Mouse (Mus musculus) heart, embryonic 10.5 days (tissue): ENCODE data around the gene Akap1. TPM values are rescaled to one million over a fixed set of nuclear protein-coding genes. Genes with fewer than 3 reads are reported as not detected.
"Not testable (repeated sequence)": the region's sequence is repeated elsewhere in the genome, so short reads cannot be mapped to it uniquely, and the experiment has no call there.

Experiments
- DNase-seq: peaks from one replicate; pipeline ENCODE4 v3.0.0-alpha.2; 2017; ENCODE audit warnings: low spot score
- H3K27ac ChIP-seq: fragments of 300-500 bp; sonication (generic); 2 replicates; pipeline ENCODE4 v1.5.1; 2016; ENCODE audit warnings: mild to moderate bottlenecking
- H3K27me3 ChIP-seq: fragments of 300-500 bp; sonication (generic); 2 replicates; pipeline ENCODE4 v1.6.1; 2016; ENCODE audit warnings: mild to moderate bottlenecking; ENCODE audit not compliant: poor library complexity, insufficient read depth, severe bottlenecking
- H3K36me3 ChIP-seq: fragments of 300-500 bp; sonication (generic); 2 replicates; pipeline ENCODE4 v1.6.1; 2016; ENCODE audit warnings: mild to moderate bottlenecking, moderate library complexity
- H3K4me1 ChIP-seq: fragments of 300-500 bp; sonication (generic); 2 replicates; pipeline ENCODE4 v1.6.1; 2016; ENCODE audit warnings: mild to moderate bottlenecking
- H3K4me3 ChIP-seq: fragments of 300-500 bp; sonication (generic); 2 replicates; pipeline ENCODE4 v1.5.1; 2016; ENCODE audit warnings: mild to moderate bottlenecking, moderate library complexity
- H3K9me3 ChIP-seq: fragments of 300-500 bp; sonication (generic); 2 replicates; pipeline ENCODE4 v1.6.1; 2016; ENCODE audit warnings: mild to moderate bottlenecking, moderate library complexity
- WGBS: fragments of 180-500 bp; shearing (Covaris S2); methylation state at CpG from one replicate; pipeline ENCODE4 v1.1.7; 2016; 5-methylcytosine and 5-hydroxymethylcytosine counted together
- polyA plus RNA-seq: library from polyadenylated mRNA; unstranded; fragments of >200 nt; fragmentation: Nextera tagmentation; extraction: Ambion mirVana; gene quantifications from 2 replicates; pipeline ENCODE4 v1.2.1, GENCODE M21; 2016

The Akap1 gene
- polyA plus RNA-seq, 1 experiment from 2014 or later: 26.6 TPM

GRCm38 (mm10) chr11:88895235-88895634 is 30.8 kb upstream of the Akap1 start:
- not testable (repeated sequence) for H3K9me3 ChIP-seq, H3K27ac ChIP-seq, H3K4me1 ChIP-seq, DNase-seq, H3K4me3 ChIP-seq, H3K27me3 ChIP-seq, H3K36me3 ChIP-seq
- 51% methylated on average over 16 of the region's 20 CpGs for WGBS

GRCm38 (mm10) chr11:88894279-88894678 is 29.9 kb upstream of the Akap1 start:
- not testable (repeated sequence) for H3K4me3 ChIP-seq, H3K27ac ChIP-seq, H3K4me1 ChIP-seq, H3K27me3 ChIP-seq, DNase-seq, H3K9me3 ChIP-seq, H3K36me3 ChIP-seq
- 89% methylated on average over 11 of the region's 14 CpGs for WGBS

- not testable (repeated sequence) for H3K4me3 ChIP-seq, DNase-seq, H3K4me1 ChIP-seq, H3K36me3 ChIP-seq, H3K27ac ChIP-seq, H3K27me3 ChIP-seq, H3K9me3 ChIP-seq
- 83% methylated on average over 3 of the region's 8 CpGs for WGBS
Observed at GRCm38 (mm10) chr11:88893501-88893900, 29.1 kb upstream of the Akap1 start.

DNA sequence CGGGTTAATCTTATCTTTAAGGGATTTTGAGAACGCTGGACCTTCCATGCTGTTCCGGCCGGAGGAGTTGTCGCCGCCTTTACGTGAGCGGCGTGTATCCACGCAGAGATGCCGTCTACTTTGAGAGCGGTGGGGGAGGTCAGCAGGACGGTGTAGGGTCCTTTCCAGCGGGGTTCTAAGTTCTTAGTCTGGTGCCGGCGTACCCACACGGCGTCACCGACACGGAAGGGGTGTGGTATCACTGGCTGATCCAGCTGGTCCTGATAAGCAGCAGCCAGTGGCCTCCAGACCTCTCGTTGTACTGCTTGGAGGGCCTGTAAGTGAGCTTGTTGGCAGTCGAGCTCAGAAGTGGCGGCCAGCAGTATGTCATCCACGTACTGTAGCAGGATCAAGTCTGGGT is 28.4 kb upstream of the Akap1 start:
- 85% methylated on average over 22 of the region's 24 CpGs for WGBS
- not testable (repeated sequence) for H3K4me1 ChIP-seq, H3K36me3 ChIP-seq, H3K4me3 ChIP-seq, H3K9me3 ChIP-seq, H3K27ac ChIP-seq, H3K27me3 ChIP-seq, DNase-seq

DNA sequence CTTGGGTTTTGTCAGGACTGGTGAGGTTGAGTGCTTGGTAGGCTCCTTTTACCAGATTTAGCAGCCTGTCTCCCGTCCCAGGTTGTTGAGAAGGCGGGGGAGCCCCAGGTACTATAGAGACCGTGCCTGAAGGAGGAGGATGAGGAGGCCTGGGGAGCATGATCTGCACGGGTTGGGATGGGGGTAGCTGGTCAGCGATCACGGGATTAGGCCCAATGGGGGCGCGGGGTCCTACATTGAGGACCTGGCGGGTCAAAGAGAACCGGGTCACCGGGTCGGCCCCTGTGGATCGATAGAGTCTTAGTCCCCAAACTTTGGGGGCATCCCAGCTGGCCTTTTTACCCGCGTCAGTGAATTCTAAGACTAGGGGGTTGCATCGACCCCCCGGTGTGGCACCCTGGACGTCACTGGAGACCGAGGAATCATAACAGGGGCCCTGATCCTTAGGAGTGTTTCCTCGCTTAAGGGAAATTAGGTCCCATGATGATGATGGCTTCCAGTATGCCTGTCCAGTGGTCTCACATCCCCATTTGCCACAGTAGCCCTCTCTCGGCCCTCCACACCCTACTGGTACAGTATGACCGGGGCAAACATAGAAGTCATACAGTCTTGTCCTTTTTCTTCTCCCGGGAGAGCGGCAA is 27.7 kb upstream of the Akap1 start:
- not testable (repeated sequence) for H3K4me1 ChIP-seq, H3K27me3 ChIP-seq, H3K27ac ChIP-seq, H3K9me3 ChIP-seq, H3K36me3 ChIP-seq, H3K4me3 ChIP-seq, DNase-seq
- WGBS: 92% methylated on average over 18 of the region's 24 CpGs

- not testable (repeated sequence) for H3K9me3 ChIP-seq, H3K27me3 ChIP-seq, H3K4me1 ChIP-seq, DNase-seq, H3K36me3 ChIP-seq, H3K4me3 ChIP-seq, H3K27ac ChIP-seq
- WGBS: 94% methylated on average over 9 of the region's 12 CpGs
Observed at GRCm38 (mm10) chr11:88891446-88891845, 27.1 kb upstream of the Akap1 start.

GRCm38 (mm10) chr11:88890904-88891303 is 26.5 kb upstream of the Akap1 start:
- not testable (repeated sequence) for H3K4me3 ChIP-seq, H3K4me1 ChIP-seq, H3K36me3 ChIP-seq, DNase-seq, H3K27me3 ChIP-seq, H3K9me3 ChIP-seq, H3K27ac ChIP-seq
- 85% methylated on average over 8 of the region's 11 CpGs for WGBS

GRCm38 (mm10) chr11:88888996-88889395 is 24.6 kb upstream of the Akap1 start:
- H3K4me1 ChIP-seq: no peaks in the 10 kb centered on the region
- no peaks in the 10 kb centered on the region for H3K36me3 ChIP-seq
- 84% methylated on average over 2 of the region's 2 CpGs for WGBS
- H3K9me3 ChIP-seq: no peaks in the 10 kb centered on the region
- no peak overlapping the region for H3K27ac ChIP-seq
- no peaks in the 10 kb centered on the region for H3K27me3 ChIP-seq
- H3K4me3 ChIP-seq: no peak overlapping the region
- DNase-seq: no peak

GRCm38 (mm10) chr11:88884376-88885065 is 20.1 kb upstream of the Akap1 start:
- no peaks in the 10 kb centered on the region for H3K9me3 ChIP-seq
- no peak overlapping the region for H3K27ac ChIP-seq
- no peaks in the 10 kb centered on the region for H3K27me3 ChIP-seq
- no peak for DNase-seq
- no peaks in the 10 kb centered on the region for H3K4me1 ChIP-seq
- WGBS: 63% methylated on average over 8 of the region's 8 CpGs
- no peak overlapping the region for H3K4me3 ChIP-seq
- H3K36me3 ChIP-seq: no peaks in the 10 kb centered on the region

- 89% methylated on average over 12 of the region's 12 CpGs for WGBS
- DNase-seq: no peak
- H3K36me3 ChIP-seq: no peaks in the 10 kb centered on the region
- no peak overlapping the region for H3K27ac ChIP-seq
- H3K9me3 ChIP-seq: no peaks in the 10 kb centered on the region
- H3K4me1 ChIP-seq: peaks cover 6% of the 10 kb centered on the region; the same call in 1 of the 2 replicates
- H3K27me3 ChIP-seq: peaks cover 17% of the 10 kb centered on the region
- no peak overlapping the region for H3K4me3 ChIP-seq
Observed at GRCm38 (mm10) chr11:88878011-88878410, 13.6 kb upstream of the Akap1 start.

GRCm38 (mm10) chr11:88873667-88874030 is 9.3 kb upstream of the Akap1 start:
- no peak for DNase-seq
- Histone ChIP-seq H3K4me1 (peaks cover 7% of the 10 kb centered on the region; the same call in 1 of the 2 replicates), H3K27ac (peak overlapping the region; percentile 67; the same call in 1 of the 2 replicates), H3K36me3 (no peaks in the 10 kb centered on the region), H3K27me3 (peaks cover 50% of the 10 kb centered on the region), H3K9me3 (no peaks in the 10 kb centered on the region), H3K4me3 (peak overlapping the region; percentile 58)
- 3% methylated on average over 10 of the region's 10 CpGs for WGBS

DNA sequence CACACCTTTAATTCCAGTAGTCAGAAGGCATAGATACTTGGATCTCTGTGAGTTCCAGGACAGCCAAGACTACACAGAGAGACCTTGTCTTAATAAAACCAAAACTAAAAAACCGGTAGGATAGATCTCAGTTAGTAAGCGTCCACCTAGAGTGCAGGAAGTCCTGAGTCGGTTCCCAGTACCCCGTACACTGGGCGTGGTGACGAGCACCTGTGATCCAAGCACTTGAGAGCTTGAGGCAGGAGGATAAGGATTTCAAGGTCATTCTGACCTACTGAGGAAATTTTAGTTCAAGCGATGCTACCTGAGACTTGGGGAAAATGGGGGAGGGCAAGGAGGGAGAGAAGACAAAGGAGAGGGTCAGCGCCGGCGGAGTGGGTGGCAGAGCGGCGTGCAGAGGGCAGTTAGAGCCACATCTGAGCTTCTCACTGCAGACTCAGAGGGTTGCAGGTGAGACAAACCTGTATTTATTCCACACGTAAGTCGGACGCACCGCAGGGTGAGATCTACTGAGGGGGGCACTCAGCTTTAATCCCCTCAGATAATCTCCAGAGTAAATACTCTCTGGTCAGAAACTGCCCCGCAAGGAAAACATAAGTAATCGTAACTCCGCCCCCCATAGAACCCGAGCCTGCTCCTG is 8.8 kb upstream of the Akap1 start:
- Histone ChIP-seq H3K27me3 (peaks cover 50% of the 10 kb centered on the region), H3K36me3 (no peaks in the 10 kb centered on the region), H3K27ac (peak overlapping the region; percentile 67; the same call in 1 of the 2 replicates), H3K9me3 (no peaks in the 10 kb centered on the region), H3K4me3 (peak overlapping the region; percentile 58), H3K4me1 (peaks cover 7% of the 10 kb centered on the region; the same call in 1 of the 2 replicates)
- WGBS: 2% methylated on average over 20 of the region's 20 CpGs
- DNase-seq: no peak

DNA sequence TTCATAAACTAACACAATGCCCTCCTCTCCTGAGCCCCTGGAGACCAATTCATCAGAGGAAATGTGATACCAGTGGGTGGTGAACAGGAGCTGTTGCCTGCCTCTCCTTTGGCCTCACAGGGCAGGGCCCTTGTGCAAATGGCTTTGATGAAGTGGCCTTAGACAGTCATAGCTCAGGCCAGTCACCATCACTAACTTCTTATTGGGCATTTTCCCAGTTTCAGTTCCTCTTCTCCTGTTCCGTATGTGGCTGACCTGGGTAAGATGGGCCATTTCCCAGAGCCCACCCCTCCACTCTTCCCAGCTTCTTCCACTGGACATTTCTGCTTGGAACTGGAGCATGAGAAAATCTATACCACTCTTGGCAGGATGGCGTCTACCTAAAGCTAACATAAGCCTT is 5.1 kb upstream of the Akap1 start:
- WGBS: 78% methylated on average over 2 of the region's 2 CpGs
- Histone ChIP-seq H3K27me3 (peaks cover 46% of the 10 kb centered on the region), H3K27ac (no peak overlapping the region), H3K36me3 (no peaks in the 10 kb centered on the region), H3K9me3 (no peaks in the 10 kb centered on the region), H3K4me3 (no peak overlapping the region), H3K4me1 (peaks cover 15% of the 10 kb centered on the region)
- no peak for DNase-seq
